Mouse (Mus musculus): ENCODE measurements around the gene Fgd3. TPM values are rescaled to one million over a fixed set of nuclear protein-coding genes. Genes with fewer than 3 reads are reported as not detected.

Fgd3 gene
- total and polyA plus RNA-seq, 3 experiments = 8.7 to 16.1 (median 14.5) TPM

- no peaks in the 10 kb centered on the region for H3K79me2 ChIP-seq (replicated peaks; ENCODE audit: control insufficient read depth, extremely low read depth, insufficient read depth, poor library complexity, severe bottlenecking)
- peaks cover 19% of the 10 kb centered on the region for H3K9me3 ChIP-seq (replicated peaks; ENCODE audit: low read length)
- dilution Hi-C loops (cut with MboI; ENCODE audit: extremely low pct_ligation_motif_present, extremely low pct_unique_long_range_greater_than_20kb, low sequenced_read_pairs) (no loop called here), in situ Hi-C loops (cut with MboI; ENCODE audit: low pct_ligation_motif_present, low pct_unique_long_range_greater_than_20kb, low sequenced_read_pairs) (no loop called here)
- H3K4me1 ChIP-seq (ENCODE audit: control insufficient read depth in 1 of 2, insufficient read depth in 2 of 2) = peaks cover 18 to 44% of the 10 kb centered on the region in 2 experiments
- TF ChIP-seq CHD1 (IDR thresholded peaks at IDR 0.05; ENCODE audit: low read depth, low read length) (no peak), ETS1 (conservative IDR thresholded peaks at IDR 0.05; ENCODE audit: low read depth, low read length) (no peak), RAD21 (IDR thresholded peaks at IDR 0.05; ENCODE audit: low read depth, low read length) (no peak), KAT2A (IDR thresholded peaks at IDR 0.05; ENCODE audit: insufficient replicate concordance, low read length) (no peak)
- peaks cover 3 to 17% of the 10 kb centered on the region in 2 experiments for H3K36me3 ChIP-seq (replicated peaks in 1 of 2; ENCODE audit: control insufficient read depth in 1 of 2, insufficient read depth in 1 of 2, low read length in 1 of 2)
- no peak overlapping the region for H3K27ac ChIP-seq (ENCODE audit: insufficient read depth, low read depth)
- no peak for DNase-seq (ENCODE audit: extremely low read depth)
- H3K27me3 ChIP-seq (replicated peaks) = no peaks in the 10 kb centered on the region
- H3K9ac ChIP-seq (ENCODE audit: insufficient read depth, low read depth) = 0 out of 2 replicates have a peak overlapping the region, but pooled peaks have one; percentile 21
- H3K4me3 ChIP-seq (replicated peaks in 1 of 3; ENCODE audit: low read depth in 2 of 3, low read length in 2 of 3, poor library complexity in 1 of 3) = no peak overlapping the region
- no peak overlapping the region for H3K4me2 ChIP-seq (ENCODE audit: insufficient read depth, low read depth, poor library complexity, severe bottlenecking)
These were observed 76.6 kb downstream of the Fgd3 start for GRCm38 (mm10) chr13:49243492-49243891.

- H3K79me2 ChIP-seq (replicated peaks; ENCODE audit: control insufficient read depth, extremely low read depth, insufficient read depth, poor library complexity, severe bottlenecking) = no peaks in the 10 kb centered on the region
- dilution Hi-C loops (cut with MboI; ENCODE audit: extremely low pct_ligation_motif_present, extremely low pct_unique_long_range_greater_than_20kb, low sequenced_read_pairs) = no loop called here
- H3K27me3 ChIP-seq (replicated peaks) = no peaks in the 10 kb centered on the region
- H3K4me3 ChIP-seq (replicated peaks in 1 of 3; ENCODE audit: low read depth in 2 of 3, low read length in 2 of 3, poor library complexity in 1 of 3) = peak overlapping the region; percentile 36 to 50 (median 44)
- peaks cover 6 to 26% of the 10 kb centered on the region in 2 experiments for H3K36me3 ChIP-seq (replicated peaks in 1 of 2; ENCODE audit: control insufficient read depth in 1 of 2, insufficient read depth in 1 of 2, low read length in 1 of 2)
- peak overlapping the region; percentile 79 for H3K27ac ChIP-seq (ENCODE audit: insufficient read depth, low read depth)
- DNase-seq (ENCODE audit: extremely low read depth) = peak; percentile 91
- H3K4me2 ChIP-seq (ENCODE audit: insufficient read depth, low read depth, poor library complexity, severe bottlenecking) = peak overlapping the region; percentile 30
- peaks cover 14 to 46% of the 10 kb centered on the region in 2 experiments for H3K4me1 ChIP-seq (ENCODE audit: control insufficient read depth in 1 of 2, insufficient read depth in 2 of 2)
- peaks cover 9% of the 10 kb centered on the region for H3K9me3 ChIP-seq (replicated peaks; ENCODE audit: low read length)
- peak overlapping the region; percentile 24; the same call in 1 of the 2 replicates for H3K9ac ChIP-seq (ENCODE audit: insufficient read depth, low read depth)
- in situ Hi-C loops (cut with MboI; ENCODE audit: low pct_ligation_motif_present, low pct_unique_long_range_greater_than_20kb, low sequenced_read_pairs) = no loop called here
- TF ChIP-seq ELF1 (IDR thresholded peaks at IDR 0.05; ENCODE audit: low read depth, low read length) = peak; percentile 55; the same call in 1 of the 2 replicates
- no peak for TF ChIP-seq PAX5 (IDR thresholded peaks at IDR 0.05; ENCODE audit: low read length)
- no peak; the same call in 1 of the 2 replicates for TF ChIP-seq SIN3A (IDR thresholded peaks at IDR 0.05; ENCODE audit: low read length)
- peak; percentile 43; the same call in 1 of the 2 replicates for TF ChIP-seq BHLHE40 (IDR thresholded peaks at IDR 0.05; ENCODE audit: low read depth, low read length)
- no peak for TF ChIP-seq GABPA (IDR thresholded peaks at IDR 0.05; ENCODE audit: insufficient replicate concordance, low read depth, low read length)
- no peak for TF ChIP-seq MAFK (IDR thresholded peaks at IDR 0.05; ENCODE audit: insufficient replicate concordance, low read length)
- peak; percentile 49; the same call in 1 of the 2 replicates for TF ChIP-seq CHD2 (IDR thresholded peaks at IDR 0.05; ENCODE audit: low read length)
- TF ChIP-seq POLR2A (IDR thresholded peaks at IDR 0.05; ENCODE audit: low read depth, low read length) = peak; percentile 44; the same call in 1 of the 2 replicates
- TF ChIP-seq SMC3 (IDR thresholded peaks at IDR 0.05; ENCODE audit: low read depth, low read length) = no peak
- TF ChIP-seq HCFC1 (IDR thresholded peaks at IDR 0.05; ENCODE audit: low read depth, low read length) = peak; percentile 61
- TF ChIP-seq TBP (conservative IDR thresholded peaks at IDR 0.05; ENCODE audit: low read depth, low read length) = peak; percentile 64; the same call in 1 of the 2 replicates
- no peak for TF ChIP-seq NELFE (IDR thresholded peaks at IDR 0.05; ENCODE audit: low read depth, low read length)
- TF ChIP-seq MYC (IDR thresholded peaks at IDR 0.05; ENCODE audit: low read depth, low read length) = no peak
- TF ChIP-seq EP300 (IDR thresholded peaks at IDR 0.05; ENCODE audit: low read length) = peak; percentile 72; the same call in 1 of the 2 replicates
- TF ChIP-seq ZKSCAN1 (IDR thresholded peaks at IDR 0.05; ENCODE audit: borderline replicate concordance, low read depth, low read length) = no peak
- TF ChIP-seq JUND (conservative IDR thresholded peaks at IDR 0.05; ENCODE audit: low read depth, low read length) = no peak
- TF ChIP-seq USF2 (conservative IDR thresholded peaks at IDR 0.05; ENCODE audit: low read depth, low read length) = no peak; the same call in 1 of the 2 replicates
- no peak for TF ChIP-seq KAT2A (IDR thresholded peaks at IDR 0.05; ENCODE audit: insufficient replicate concordance, low read length)
- no peak for TF ChIP-seq RAD21 (IDR thresholded peaks at IDR 0.05; ENCODE audit: low read depth, low read length)
- no peak for TF ChIP-seq CTCF (conservative IDR thresholded peaks at IDR 0.05 in 1 of 2, IDR thresholded peaks at IDR 0.05 in 1 of 2; ENCODE audit: low read depth in 2 of 2, low read length in 2 of 2)
- TF ChIP-seq MEF2A (IDR thresholded peaks at IDR 0.05; ENCODE audit: borderline replicate concordance, low read depth, low read length) = peak; percentile 83; the same call in 1 of the 2 replicates
- no peak for TF ChIP-seq UBTF (IDR thresholded peaks at IDR 0.05; ENCODE audit: low read depth, low read length)
- TF ChIP-seq IRF4 (IDR thresholded peaks at IDR 0.05; ENCODE audit: low read depth, low read length) = peak; percentile 80
- no peak for TF ChIP-seq RCOR1 (conservative IDR thresholded peaks at IDR 0.05; ENCODE audit: low read depth, low read length)
- no peak for TF ChIP-seq JUN (IDR thresholded peaks at IDR 0.05; ENCODE audit: insufficient read depth, low read depth, low read length)
- TF ChIP-seq ZC3H11A (IDR thresholded peaks at IDR 0.05; ENCODE audit: low read depth, low read length) = no peak
- no peak for TF ChIP-seq ZMIZ1 (IDR thresholded peaks at IDR 0.05; ENCODE audit: low read depth, low read length)
- no peak for TF ChIP-seq POLR2AphosphoS2 (IDR thresholded peaks at IDR 0.05; ENCODE audit: low read depth, low read length)
- TF ChIP-seq NRF1 (IDR thresholded peaks at IDR 0.05; ENCODE audit: low read depth, low read length) = no peak
- no peak for TF ChIP-seq CHD1 (IDR thresholded peaks at IDR 0.05; ENCODE audit: low read depth, low read length)
These were observed 77.6 kb downstream of the Fgd3 start for GRCm38 (mm10) chr13:49242321-49243065.
